Mouse (Mus musculus): Measurements from ENCODE around the gene Map2k3.
"Not testable (repeated sequence)": the region's sequence is repeated elsewhere in the genome, so short reads cannot be mapped to it uniquely, and the experiment has no call there.

Gene Map2k3

GRCm38 (mm10) chr11:60931869-60932481 is at the start of gene Map2k3:
Gene Map2k3 (plus strand): TSS chr11:60932033.
- DNase-seq (ENCODE audit: extremely low read depth, low read depth): peak; percentile 87

GRCm38 (mm10) chr11:60882386-60882785 is 49.4 kb upstream of the Map2k3 start:
- no peak for DNase-seq (ENCODE audit: extremely low read depth, low read depth)

- DNase-seq (ENCODE audit: extremely low read depth, low read depth): not testable (repeated sequence)
Observed at GRCm38 (mm10) chr11:60886986-60887385, 44.8 kb upstream of the Map2k3 start.

- DNase-seq (ENCODE audit: extremely low read depth, low read depth): no peak
Observed at GRCm38 (mm10) chr11:60889861-60890260, 42.0 kb upstream of the Map2k3 start.

GRCm38 (mm10) chr11:60890286-60890685 is 41.5 kb upstream of the Map2k3 start:
- DNase-seq (ENCODE audit: extremely low read depth, low read depth): no peak

- DNase-seq (ENCODE audit: extremely low read depth, low read depth): no peak
Observed at GRCm38 (mm10) chr11:60890744-60891143, 41.1 kb upstream of the Map2k3 start.

- no peak for DNase-seq (ENCODE audit: extremely low read depth, low read depth)
Observed at GRCm38 (mm10) chr11:60895915-60896314, 35.9 kb upstream of the Map2k3 start.

GRCm38 (mm10) chr11:60902001-60902400 is 29.8 kb upstream of the Map2k3 start:
- DNase-seq (ENCODE audit: extremely low read depth, low read depth): no peak

GRCm38 (mm10) chr11:60902486-60902885 is 29.3 kb upstream of the Map2k3 start:
- DNase-seq (ENCODE audit: extremely low read depth, low read depth): no peak

- no peak for DNase-seq (ENCODE audit: extremely low read depth, low read depth)
Observed at GRCm38 (mm10) chr11:60903661-60904061, 28.2 kb upstream of the Map2k3 start.

GRCm38 (mm10) chr11:60905407-60906120 is 26.3 kb upstream of the Map2k3 start:
- no peak for DNase-seq (ENCODE audit: extremely low read depth, low read depth)

GRCm38 (mm10) chr11:60906449-60906848 is 25.4 kb upstream of the Map2k3 start:
- DNase-seq (ENCODE audit: extremely low read depth, low read depth): no peak

GRCm38 (mm10) chr11:60908073-60908472 is 23.8 kb upstream of the Map2k3 start:
- DNase-seq (ENCODE audit: extremely low read depth, low read depth): no peak

GRCm38 (mm10) chr11:60909626-60910025 is 22.2 kb upstream of the Map2k3 start:
- DNase-seq (ENCODE audit: extremely low read depth, low read depth): no peak

- no peak for DNase-seq (ENCODE audit: extremely low read depth, low read depth)
Observed at GRCm38 (mm10) chr11:60912525-60912973, 19.3 kb upstream of the Map2k3 start.

- DNase-seq (ENCODE audit: extremely low read depth, low read depth): peak; percentile 83
Observed at GRCm38 (mm10) chr11:60913301-60914196, 18.3 kb upstream of the Map2k3 start.

- DNase-seq (ENCODE audit: extremely low read depth, low read depth): no peak
Observed at GRCm38 (mm10) chr11:60914491-60914890, 17.3 kb upstream of the Map2k3 start, which contains the start of gene Natd1. Gene Natd1 (minus strand): TSS chr11:60914750.

- DNase-seq (ENCODE audit: extremely low read depth, low read depth): no peak
Observed at GRCm38 (mm10) chr11:60915201-60915600, 16.6 kb upstream of the Map2k3 start.

- no peak for DNase-seq (ENCODE audit: extremely low read depth, low read depth)
Observed at GRCm38 (mm10) chr11:60920021-60920420, 11.8 kb upstream of the Map2k3 start.

- no peak for DNase-seq (ENCODE audit: extremely low read depth, low read depth)
Observed at GRCm38 (mm10) chr11:60922195-60922594, 9.6 kb upstream of the Map2k3 start.

GRCm38 (mm10) chr11:60922964-60923363 is 8.9 kb upstream of the Map2k3 start:
- DNase-seq (ENCODE audit: extremely low read depth, low read depth): no peak

- peak; percentile 60 for DNase-seq (ENCODE audit: extremely low read depth, low read depth)
Observed at GRCm38 (mm10) chr11:60924498-60924897, 7.3 kb upstream of the Map2k3 start.

Data from MEL-GATA-1-ER (cell line).